Mouse (Mus musculus) B cell, adult 2 months (primary cell): ENCODE measurements around the gene Coro1c.

Experiments used
- DNase-seq, 2 experiments: peaks; one replicate each; pipeline ENCODE4 v3.0.0; 2022

Coro1c gene

DNA sequence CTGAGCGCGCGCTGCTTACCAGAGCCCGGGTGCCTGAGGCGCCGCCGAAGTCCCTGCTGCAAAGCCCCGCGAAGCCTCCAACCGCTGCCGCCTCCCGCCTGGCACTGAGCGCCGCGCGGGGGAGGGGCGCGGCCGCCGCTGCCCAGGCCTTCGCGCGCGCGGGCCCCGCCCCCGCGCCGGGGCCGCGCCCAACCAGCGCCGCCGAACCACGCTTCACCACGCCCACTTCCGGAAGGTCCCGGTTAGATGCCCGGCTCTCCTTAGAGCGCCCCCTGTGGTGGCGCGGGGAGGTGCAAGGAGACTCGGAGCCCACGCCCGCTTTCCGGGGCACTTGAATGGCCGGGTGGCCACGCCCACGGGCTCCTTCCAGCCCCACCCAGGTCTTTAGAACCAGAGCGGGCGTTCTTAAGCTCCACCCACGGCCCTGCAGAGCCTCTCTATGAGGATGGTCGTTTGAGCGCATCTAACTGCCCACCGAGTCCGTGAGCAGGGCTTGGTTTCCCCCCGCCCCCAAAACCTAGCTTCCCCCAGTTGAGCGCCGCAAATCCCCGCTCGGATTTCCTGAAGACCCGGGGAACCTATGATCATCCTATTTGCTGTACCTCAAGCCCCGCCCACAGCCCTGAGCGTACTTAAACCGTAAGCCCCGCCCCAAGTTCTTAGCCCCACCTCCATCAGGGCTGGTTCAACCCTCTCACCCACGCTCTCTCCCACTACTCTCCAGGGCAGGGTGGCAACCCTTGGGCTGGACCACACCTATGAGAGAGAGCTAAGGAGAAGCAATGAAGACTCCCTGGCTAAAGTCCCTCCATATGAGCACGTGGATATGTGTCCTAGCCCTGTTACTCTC lies at the start of gene Coro1c:
Coro1c (minus strand) TSS at position 167 of the 850 bp plus-strand sequence.
- peak; percentile 100 for DNase-seq

DNA sequence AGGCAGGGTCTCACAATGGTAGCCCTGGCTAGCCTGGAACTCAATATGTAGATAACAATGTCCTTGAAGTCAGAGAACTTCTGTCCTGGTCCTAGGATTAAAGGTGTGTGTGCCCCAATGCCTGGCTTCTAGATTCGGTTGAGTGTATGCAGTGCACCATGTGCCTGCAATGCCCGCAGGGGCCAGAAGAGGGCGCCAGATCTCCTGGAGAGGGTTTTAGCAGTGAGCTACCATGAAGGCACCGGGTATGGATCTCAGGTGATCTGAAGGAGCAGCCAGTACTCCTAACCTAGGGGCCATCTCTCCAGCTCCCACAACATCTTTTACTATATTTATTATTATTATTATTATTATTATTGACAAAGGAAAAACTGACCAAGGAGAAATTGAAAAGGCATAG lies 48.0 kb upstream of the Coro1c start:
- peak; percentile 93 for DNase-seq

DNA sequence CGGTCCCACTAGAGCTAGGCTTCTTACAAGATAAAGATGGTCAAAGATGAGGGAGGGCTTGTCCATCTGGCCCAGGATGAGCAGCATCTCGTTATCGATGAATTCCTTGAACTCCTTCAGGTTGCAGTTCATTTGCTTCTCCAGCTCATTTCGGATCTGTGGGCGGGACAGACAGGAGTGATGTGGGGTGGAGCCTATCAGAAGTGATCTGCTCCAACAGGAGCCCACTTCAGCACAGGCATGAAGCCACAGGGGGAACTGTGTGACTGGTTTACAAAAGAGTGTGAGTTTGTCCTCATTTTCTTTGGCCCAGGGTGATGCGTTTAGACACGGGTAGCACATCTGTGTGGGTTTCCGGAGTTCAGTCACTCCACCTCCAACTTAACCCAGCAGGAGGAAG lies 47.1 kb upstream of the Coro1c start:
- no peak for DNase-seq

DNA sequence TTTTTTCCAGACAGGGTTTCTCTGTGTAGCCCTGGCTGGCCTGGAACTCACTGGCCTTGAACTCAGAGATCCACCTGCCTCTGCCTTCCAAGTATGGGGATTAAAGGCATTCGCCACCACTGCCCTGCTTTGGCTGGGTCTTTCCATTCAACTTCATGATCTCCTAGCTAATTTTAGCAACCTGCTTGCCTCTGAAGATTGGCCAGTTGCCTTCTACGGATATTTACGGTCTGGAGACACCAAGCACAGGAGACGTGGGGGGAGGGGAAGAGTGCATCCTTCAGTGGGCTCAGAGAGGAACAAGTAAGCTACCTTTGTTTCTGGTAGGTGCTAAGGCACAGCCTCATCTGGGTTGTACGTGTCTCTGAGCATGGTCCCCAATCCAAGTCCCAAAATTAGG lies 46.7 kb upstream of the Coro1c start:
- DNase-seq: no peak

DNA sequence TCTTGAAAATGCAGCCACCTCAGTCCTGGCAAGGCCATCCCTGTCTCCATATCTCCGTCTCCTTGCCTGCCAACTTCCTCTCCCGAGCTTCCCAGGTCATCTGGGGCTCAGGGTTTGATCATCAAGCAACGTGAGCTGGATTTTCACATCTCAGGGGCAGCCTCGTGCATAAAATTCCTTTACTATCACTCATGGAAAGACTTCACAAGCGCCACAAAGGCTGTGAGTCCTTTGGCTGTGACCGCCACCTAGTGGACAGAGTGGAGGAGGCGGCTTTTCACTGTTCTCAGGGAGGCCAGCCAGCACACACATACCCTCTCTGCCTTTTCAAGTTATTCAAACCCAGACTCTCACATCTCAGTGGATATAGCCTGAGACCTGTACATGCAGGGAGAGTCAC lies 45.9 kb upstream of the Coro1c start:
- DNase-seq: peak; percentile 79 to 80

DNA sequence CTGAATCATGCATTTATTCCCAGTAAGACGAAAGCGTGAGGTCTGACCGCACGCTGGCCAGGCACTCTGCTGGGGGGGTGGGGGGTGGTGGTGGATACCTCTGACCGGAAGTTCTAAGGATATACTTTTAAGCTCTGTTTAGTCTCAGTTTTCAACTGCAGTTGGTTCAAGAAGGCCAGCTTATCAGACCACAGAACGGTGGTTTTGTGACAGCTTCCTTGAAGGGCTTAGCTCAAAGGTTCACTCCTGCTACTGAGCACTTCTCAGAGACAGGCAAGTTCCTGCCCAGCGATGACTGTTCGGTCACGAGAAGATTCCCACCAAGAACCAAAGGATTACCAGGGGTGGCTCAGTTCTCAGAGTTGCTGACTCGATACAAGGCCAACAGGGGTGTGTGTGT lies 44.0 kb upstream of the Coro1c start:
- DNase-seq: no peak

DNA sequence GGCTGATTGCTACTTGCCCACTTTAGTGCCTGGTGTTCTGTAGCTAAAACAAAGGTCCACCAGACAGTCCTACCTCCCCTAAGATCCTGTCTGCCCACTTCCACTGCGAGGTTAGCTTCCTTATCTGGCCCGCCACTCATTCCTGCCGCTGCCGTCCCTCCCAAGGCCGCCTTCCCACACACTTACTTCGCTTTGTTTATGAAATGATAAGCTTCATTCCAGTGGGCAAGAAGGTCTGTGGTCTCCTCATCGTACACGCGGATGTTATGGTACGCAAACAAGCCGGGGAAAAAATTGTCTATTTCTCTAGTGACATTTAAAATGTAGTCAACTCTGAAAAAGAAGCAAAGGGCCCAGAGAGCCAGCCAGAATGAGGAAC lies 43.1 kb upstream of the Coro1c start:
- no peak for DNase-seq

DNA sequence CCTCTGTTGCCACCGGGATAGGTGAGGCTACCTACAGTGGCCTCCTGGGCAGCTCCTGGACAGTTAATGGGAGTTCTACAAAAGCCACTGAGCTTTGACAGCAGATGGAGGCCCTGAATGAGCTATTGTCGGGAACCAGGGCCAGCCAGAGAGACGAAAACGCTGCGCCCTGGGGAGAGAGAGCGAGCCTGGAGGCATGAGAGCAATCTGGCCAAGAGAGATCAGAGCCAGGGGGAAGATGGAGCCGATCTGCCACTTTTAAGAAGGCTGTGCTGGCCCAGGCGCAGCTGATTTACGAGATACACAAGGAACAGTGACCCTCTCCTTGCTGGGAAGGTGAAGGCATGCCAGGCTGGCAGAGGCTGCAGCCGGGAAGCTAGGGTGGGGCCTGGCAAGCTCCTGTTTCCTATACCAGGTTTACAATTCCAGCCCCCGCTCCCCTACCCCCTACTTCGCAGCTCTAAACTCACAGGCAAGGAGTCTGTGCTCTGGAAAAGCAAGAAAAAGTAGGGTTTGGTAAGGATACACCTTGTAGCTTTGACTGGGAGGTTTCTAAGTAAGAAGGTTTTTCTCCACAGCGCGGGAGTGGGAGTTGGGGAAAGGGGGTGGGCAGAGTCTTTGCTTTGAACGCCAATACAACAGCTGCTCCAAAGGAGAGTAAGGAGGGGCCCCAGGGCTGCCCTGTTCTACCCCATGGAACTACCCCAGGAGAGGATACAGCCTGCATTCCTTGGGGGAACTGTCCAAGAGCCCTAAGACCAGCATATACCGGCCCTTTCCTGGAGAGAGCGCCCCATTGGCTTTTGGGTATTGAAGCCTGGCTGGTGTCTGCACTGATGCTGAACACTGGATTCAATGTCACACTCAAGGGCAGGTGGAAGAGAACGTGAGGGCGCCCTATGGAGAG lies 42.5 kb upstream of the Coro1c start:
- no peak for DNase-seq

DNA sequence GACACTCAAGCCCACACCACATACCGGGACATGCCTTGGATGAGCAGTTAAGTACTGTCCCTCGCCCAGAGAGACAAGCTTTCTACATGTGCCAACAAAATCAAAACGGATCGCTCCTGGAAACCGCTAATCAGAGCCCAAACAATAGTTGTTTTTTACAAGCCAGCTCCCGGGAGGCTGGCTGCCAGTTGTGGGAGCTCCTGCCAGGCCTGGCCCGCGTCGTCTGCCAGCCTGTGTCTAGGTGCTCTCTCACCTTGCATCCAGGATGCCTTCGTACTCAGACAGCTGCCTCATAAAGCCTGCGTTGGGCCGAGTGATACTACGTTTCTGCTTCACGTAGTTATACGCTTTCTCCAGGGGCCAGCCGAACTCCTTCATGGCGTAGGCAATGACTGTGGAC lies 41.6 kb upstream of the Coro1c start:
- DNase-seq: no peak

DNA sequence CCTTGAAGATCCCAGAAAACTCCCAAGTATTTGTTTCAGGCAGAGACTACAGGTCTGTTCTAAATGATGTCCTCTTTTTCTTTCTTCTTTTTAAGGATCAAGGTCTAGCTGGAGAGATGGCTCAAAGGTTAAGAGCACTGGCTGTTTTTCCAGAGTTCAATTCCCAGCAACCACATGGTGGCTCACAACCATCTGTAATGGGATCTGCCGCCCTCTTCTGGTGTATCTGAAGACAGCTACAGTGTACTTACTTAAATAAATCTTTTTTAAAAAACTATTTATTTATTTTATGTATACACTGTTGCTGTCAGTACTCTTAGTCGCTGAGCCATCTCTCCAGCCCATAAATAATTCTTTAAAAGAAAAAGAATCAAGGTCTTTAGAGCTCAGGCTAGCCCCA lies 38.7 kb upstream of the Coro1c start:
- no peak for DNase-seq

DNA sequence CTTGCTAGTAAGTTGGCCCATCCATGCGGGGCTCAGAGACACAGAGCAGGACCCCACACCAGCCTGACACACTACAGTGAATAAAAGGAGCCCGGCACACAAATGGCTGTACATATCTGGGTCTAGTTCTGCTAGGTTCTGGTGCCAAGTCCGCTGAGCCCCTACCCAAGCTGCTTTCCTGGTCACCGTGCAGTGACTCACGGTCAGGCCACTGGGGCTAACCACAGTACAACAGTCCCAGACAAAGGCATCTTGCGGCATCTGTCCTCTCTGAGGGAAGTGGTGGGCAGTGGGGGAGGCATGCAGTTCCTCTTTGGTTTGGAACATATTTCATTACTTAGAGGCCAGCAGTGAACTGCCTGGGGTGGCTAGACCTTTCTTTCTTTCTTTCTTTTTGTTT lies 36.6 kb upstream of the Coro1c start:
- DNase-seq: no peak

DNA sequence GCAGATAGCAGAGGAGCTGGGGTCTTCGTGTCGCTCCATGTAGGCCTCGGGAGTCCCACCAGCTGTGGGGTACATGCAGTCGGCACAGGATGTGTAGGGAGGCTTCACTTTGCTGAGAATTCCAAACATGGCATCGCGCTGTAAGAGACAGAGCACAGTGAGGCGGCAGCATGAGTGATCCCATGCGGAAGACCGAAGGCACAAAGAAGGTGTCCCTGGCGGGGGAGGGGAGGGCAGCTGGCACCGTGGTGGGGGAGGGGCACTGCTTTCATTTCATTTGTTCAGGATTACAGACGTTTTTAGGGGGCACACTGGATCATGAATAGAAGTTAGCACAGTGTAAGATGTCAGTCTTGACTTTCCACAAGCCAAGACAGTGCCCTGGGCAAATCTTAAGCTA lies 34.8 kb upstream of the Coro1c start:
- no peak for DNase-seq

DNA sequence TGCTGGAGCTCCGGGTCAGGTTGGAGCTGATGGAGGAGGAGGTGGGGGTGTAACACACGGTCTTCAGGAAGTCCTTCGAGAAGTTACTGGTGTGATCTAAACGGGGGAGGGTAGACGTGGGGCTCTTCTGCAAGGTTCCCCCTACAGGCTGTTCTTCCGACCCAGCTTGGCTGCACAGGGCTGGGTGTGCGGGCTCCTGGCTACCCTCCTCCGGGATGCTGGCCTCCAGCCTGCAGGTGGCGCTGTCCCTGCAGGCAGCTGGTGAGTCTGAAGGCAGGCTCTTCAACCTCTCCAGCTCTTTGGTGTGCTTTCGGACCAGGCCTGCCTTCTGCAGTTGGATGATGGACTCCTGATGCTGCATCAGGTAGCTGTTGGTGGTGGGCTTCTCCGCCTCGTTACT lies 34.0 kb upstream of the Coro1c start:
- peak; percentile 56 to 57 for DNase-seq

DNA sequence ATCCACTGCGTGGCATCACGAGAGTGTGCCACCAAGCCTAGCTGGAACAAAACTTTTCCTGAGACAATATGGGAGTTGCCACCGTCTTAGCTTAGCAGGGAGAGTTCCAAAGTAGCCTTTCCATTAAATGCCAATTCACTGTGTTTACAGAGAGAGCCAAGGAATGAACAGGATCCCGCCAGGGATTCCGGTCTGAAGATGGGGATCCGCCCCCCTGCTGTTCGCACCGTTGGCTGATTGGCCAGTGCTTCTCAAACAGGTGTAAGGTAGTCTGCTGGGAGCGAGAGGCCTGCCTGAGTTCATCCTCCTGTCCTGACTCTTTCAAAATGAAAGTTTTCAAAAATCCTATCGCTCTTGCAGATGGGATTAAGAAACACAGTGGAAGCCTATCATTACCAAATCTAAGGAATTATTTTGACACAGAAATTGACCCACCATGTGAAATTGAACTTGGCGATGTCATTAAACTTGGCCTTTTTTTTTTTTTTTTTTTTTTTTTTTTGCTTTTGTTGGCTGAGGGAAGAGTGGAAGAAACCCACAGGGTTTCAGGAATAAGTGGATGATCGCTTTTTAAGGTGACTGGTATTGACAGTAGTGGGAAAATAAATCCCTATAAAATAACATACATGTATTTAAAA lies 30.8 kb upstream of the Coro1c start:
- DNase-seq: no peak

DNA sequence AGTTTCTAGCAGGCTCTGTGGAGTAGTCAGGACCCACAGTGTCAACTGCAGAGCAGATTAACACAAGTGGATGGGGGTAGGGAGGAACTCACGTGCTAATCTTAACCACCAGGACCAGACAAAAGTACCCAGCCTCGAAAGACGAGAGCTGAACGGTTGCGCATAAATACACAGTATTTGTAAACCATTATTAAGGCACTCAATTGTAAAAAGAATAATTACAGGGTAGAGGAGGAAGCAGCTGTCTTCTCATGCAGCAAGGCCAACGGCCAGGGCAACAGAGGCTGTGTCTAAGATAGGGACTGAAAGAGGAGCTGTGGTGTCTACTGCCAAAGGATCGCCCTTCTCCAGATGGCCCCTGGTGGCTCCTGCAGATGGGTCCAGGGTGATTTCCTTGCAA lies 29.1 kb upstream of the Coro1c start:
- DNase-seq: no peak

DNA sequence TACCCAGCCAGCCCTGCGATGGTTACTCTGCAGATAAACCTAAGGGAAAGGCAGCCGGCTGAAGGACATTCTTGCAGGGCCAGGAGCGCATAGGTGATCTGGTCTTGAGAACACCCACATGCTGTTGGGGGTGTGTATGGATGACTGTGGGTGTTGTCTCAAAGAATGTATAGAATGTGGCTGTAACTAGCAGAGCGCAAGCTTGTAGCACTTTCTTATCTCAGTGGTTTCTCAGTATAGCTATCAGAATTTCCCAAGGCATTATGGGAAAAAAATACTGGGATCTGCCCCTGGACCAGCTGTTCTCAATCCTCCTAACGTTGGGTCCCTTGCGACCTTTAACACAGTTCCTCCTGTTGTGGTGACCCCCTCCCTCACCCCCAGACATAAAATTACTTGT lies 25.3 kb upstream of the Coro1c start:
- DNase-seq: no peak

DNA sequence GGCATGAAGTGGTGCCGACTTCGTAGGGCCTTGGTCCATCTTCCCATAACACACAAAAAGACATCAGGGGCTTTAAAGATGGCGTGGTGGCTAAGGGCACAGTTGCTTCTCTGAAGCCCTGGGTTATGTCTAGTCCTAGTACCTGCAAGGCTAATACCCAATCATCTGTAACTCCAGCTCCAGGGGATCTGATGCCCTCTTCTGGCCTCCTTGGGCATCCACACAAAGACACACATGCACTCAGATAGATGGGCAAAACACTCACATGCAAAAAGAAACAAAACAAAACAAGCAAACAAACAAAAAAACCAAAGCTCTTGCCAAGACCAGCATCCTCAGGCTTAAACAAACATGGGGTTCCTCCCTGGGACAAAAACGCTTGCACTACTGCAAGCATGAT lies 24.9 kb upstream of the Coro1c start:
- peak in 1 of 2 experiments; percentile 20 for DNase-seq

DNA sequence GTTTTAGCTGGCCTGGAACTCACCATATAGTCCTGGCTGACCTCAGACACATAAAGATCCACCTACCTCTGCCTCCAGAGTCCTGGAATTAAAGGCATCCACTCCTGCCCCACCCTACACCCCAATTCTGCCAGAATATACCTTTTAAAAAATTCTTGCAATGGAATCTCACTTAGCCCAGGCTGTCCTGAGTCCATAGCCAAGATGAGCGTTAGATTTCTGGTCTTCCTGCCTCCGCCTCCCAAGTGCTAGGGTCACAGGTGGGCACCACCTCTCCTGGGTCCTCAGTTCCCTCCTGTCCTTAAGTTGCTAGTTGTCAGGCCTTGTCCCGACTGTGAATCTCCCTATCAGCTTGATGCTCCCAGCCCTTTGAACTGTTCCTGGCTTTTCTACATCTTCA lies 23.8 kb upstream of the Coro1c start:
- no peak for DNase-seq

DNA sequence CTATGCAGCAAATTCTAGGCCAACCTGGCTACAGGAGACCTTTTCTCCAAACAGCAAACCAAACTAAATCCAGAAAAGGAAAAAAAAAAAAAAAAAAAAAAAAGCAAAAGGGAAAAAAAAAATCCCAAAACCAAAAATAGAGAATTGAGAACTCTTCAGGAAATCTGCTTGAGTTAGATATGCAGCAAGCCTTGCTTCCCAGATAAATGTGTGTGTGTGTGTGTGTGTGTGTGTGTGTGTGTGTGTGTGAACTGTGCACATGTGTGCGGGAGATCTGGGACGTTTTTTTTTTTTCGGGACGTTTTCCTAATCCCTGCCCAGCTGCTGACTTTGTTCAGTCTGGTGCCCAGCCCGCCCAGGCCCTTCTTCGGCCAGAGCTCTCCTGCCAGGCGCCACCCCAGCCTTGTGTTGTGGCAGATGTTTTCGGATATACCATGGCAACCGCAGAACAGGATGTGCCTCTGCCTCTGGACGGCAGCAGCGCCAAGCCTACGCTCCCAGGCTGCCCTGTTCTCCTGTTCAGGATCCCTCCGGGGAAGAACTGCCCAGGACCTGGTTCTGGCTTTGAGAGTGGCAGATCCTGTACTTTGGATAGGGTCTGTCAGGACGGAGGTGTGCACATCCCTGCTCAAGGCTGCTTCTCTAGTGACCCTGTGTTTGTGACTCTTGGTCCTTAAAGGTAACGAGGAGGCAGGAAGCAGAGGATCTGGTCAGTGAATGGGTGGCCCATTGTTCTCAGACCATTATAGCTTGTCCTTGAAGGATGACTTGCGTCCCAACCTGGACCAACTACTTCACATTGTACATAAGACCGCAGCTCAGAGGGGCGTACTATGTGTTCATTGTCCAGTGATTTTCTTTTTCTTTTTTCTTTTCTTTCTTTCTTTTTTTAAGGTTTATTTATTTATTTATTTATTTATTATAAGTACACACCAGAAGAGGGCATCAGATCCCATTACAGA lies 22.4 kb upstream of the Coro1c start:
- DNase-seq: peak in 1 of 2 experiments; percentile 22

DNA sequence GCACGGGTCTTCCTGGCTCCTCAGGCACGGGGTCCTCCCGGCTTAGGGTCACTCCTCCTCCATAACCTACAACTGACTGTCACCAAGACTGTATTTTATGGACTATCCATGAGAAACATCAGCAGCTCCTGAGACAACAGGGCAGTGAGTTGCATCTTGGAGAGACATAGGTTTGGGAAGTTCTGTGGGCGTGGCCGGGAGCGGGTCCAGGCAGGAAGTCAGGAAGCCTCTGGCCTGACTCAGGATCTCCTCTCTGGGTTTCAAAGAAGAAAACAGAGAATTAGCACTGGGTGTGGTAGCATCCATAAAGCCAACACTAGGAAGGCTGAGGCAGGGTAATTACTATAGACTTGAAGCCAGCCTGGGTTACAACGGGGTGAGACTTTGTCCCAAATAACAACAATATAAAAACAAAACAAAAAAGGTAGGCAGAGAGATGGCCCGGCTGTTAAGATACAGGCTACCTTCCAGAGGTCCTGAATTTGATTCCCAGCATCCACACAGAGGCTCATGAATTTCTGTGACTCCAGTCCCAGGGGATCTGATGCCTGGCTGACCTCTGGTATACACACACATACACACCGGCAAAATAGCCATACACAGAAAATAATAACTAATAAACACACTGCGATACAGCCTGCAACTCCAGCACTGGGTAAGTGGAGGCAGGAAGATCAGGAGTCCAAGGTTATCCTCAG lies 21.5 kb upstream of the Coro1c start:
- no peak for DNase-seq

DNA sequence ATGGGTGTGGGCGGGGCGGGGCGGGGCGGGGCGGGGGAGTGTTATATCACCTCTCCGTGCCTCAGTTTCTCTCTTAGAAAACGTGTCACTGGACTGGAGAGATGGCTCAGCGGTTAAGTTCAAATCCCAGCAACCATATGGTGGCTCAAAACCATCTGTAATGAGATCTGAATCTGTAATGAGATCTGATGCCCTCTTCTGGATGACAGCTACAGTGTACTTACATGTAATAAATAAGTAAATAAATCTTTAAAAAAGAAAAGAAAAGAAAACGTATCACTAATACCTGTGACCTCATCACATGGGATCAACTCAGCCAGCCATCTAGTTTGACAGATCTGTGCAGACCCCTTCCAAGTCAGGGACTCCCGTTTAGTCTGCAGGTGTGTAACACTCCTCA lies 21.0 kb upstream of the Coro1c start:
- DNase-seq: no peak

DNA sequence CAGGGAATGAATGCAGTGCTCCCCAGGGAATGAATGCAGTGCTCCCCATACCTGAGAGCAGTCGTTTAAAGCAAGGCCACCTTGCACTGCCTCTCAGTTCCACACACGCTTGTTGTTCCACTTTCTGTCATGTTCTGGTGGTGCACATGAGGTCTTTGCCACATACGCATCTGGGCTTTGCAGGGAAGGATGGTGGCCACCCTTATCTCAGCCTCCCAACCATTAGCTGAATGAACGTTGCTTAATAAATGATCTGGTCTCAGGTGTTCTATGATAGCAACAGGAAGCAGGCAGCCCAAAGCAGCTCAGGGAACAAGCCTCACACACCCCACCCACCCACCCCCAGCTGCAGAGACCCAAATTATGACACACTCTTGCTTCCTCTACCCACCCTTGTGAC lies 16.1 kb upstream of the Coro1c start:
- DNase-seq: no peak
